Mouse (Mus musculus) ES-Bruce4 (cell line): ENCODE results near the gene Cadps. TPM values are rescaled to one million over a fixed set of nuclear protein-coding genes. Genes with fewer than 3 reads are reported as not detected.

ENCODE experiments used
- H3K27ac ChIP-seq: 2 replicates; pipeline ENCODE4 v1.5.1; 2012; ENCODE audit warnings: low read length, inconsistent platforms; ENCODE audit not compliant: insufficient read depth
- H3K27me3 ChIP-seq: 2 replicates; pipeline ENCODE4 v1.6.1; 2012; ENCODE audit warnings: mild to moderate bottlenecking, low read length, inconsistent platforms; ENCODE audit not compliant: control insufficient read depth, poor library complexity, insufficient read depth, severe bottlenecking
- H3K36me3 ChIP-seq: 2 replicates; pipeline ENCODE4 v1.6.1; 2012; ENCODE audit warnings: inconsistent platforms, mild to moderate bottlenecking, low read length, moderate library complexity; ENCODE audit not compliant: control insufficient read depth, poor library complexity, insufficient read depth, severe bottlenecking
- H3K4me1 ChIP-seq: one replicate; pipeline ENCODE4 v1.8.1; 2011; ENCODE audit warnings: low read length; ENCODE audit not compliant: control insufficient read depth, insufficient read depth
- H3K4me3 ChIP-seq: 2 replicates; pipeline ENCODE4 v1.5.1; 2011; ENCODE audit warnings: low read depth, mild to moderate bottlenecking, low read length
- H3K9ac ChIP-seq: 2 replicates; pipeline ENCODE4 v1.6.1; 2012; ENCODE audit warnings: low read depth, mild to moderate bottlenecking, inconsistent platforms; ENCODE audit not compliant: poor library complexity, severe bottlenecking
- H3K9me3 ChIP-seq: replicated peaks from 2 replicates; pipeline ENCODE4 v1.6.1; 2012; ENCODE audit warnings: mild to moderate bottlenecking, low read length, inconsistent platforms; ENCODE audit not compliant: control insufficient read depth, poor library complexity, insufficient read depth, severe bottlenecking
- CTCF ChIP-seq: IDR thresholded peaks from one replicate; pipeline ENCODE4 v1.8.1; 2011; ENCODE audit warnings: low read depth, low read length
- EP300 ChIP-seq: IDR thresholded peaks from 2 replicates; pipeline ENCODE4 v1.6.1; 2011; ENCODE audit warnings: low read depth, low read length; ENCODE audit not compliant: insufficient read depth
- POLR2A ChIP-seq: IDR thresholded peaks from one replicate; pipeline ENCODE4 v1.8.1; 2011; ENCODE audit warnings: low read length; ENCODE audit not compliant: insufficient read depth
- polyA plus RNA-seq: library from polyadenylated mRNA; stranded (reverse); fragments of >200 nt; gene quantifications from 2 replicates; pipeline ENCODE4 v1.2.4, GENCODE M21; 2011; ENCODE audit warnings: low read depth; ENCODE audit not compliant: missing spikeins, insufficient read depth, insufficient read length

Cadps gene
- polyA plus RNA-seq, 1 experiment, result 1.3 TPM

GRCm38 (mm10) chr14:12388806-12389436, 434.0 kb downstream of the Cadps start:
- Histone ChIP-seq H3K27me3 (peaks cover 4% of the 10 kb centered on the region), H3K9me3 (no peaks in the 10 kb centered on the region), H3K4me1 (peaks cover 1% of the 10 kb centered on the region), H3K4me3 (no peak overlapping the region), H3K9ac (no peak overlapping the region), H3K27ac (no peak overlapping the region), H3K36me3 (no peaks in the 10 kb centered on the region)
- no peak for TF ChIP-seq CTCF
- 0 out of 2 replicates have a peak, but pooled peaks have one; percentile 55 for TF ChIP-seq EP300

GRCm38 (mm10) chr14:12388192-12388795, 434.6 kb downstream of the Cadps start:
- peaks cover 4% of the 10 kb centered on the region for H3K27me3 ChIP-seq
- H3K36me3 ChIP-seq, result no peaks in the 10 kb centered on the region
- no peaks in the 10 kb centered on the region for H3K9me3 ChIP-seq
- no peak overlapping the region for H3K4me3 ChIP-seq
- H3K9ac ChIP-seq, result no peak overlapping the region
- TF ChIP-seq POLR2A (no peak), CTCF (no peak), EP300 (no peak)
- H3K4me1 ChIP-seq, result peaks cover 1% of the 10 kb centered on the region
- no peak overlapping the region for H3K27ac ChIP-seq

- no peaks in the 10 kb centered on the region for H3K36me3 ChIP-seq
- no peak overlapping the region for H3K27ac ChIP-seq
- no peaks in the 10 kb centered on the region for H3K9me3 ChIP-seq
- peaks cover 1% of the 10 kb centered on the region for H3K4me1 ChIP-seq
- TF ChIP-seq EP300 (no peak), CTCF (no peak), POLR2A (no peak)
- H3K27me3 ChIP-seq, result peaks cover 4% of the 10 kb centered on the region
- no peak overlapping the region for H3K4me3 ChIP-seq
- H3K9ac ChIP-seq, result no peak overlapping the region
Observed at GRCm38 (mm10) chr14:12387176-12387575, 435.7 kb downstream of the Cadps start.

GRCm38 (mm10) chr14:12377883-12378282, 445.0 kb downstream of the Cadps start:
- Histone ChIP-seq H3K4me3 (peak overlapping the region; percentile 29; the same call in 1 of the 2 replicates), H3K36me3 (no peaks in the 10 kb centered on the region), H3K9ac (no peak overlapping the region), H3K4me1 (no peaks in the 10 kb centered on the region), H3K9me3 (no peaks in the 10 kb centered on the region), H3K27me3 (peaks cover 2% of the 10 kb centered on the region; the same call in 1 of the 2 replicates), H3K27ac (no peak overlapping the region)
- no peak for TF ChIP-seq EP300
- TF ChIP-seq POLR2A, result no peak
- no peak for TF ChIP-seq CTCF

- Histone ChIP-seq H3K27me3 (peaks cover 2% of the 10 kb centered on the region; the same call in 1 of the 2 replicates), H3K36me3 (no peaks in the 10 kb centered on the region)
Observed at GRCm38 (mm10) chr14:12377289-12377688, 445.6 kb downstream of the Cadps start.

GRCm38 (mm10) chr14:12375451-12375850, 447.4 kb downstream of the Cadps start:
- H3K27me3 ChIP-seq, result peaks cover 2% of the 10 kb centered on the region; the same call in 1 of the 2 replicates
- TF ChIP-seq EP300 (no peak), POLR2A (no peak)
- no peaks in the 10 kb centered on the region for H3K36me3 ChIP-seq
- H3K4me3 ChIP-seq, result no peak overlapping the region
- H3K9me3 ChIP-seq, result no peaks in the 10 kb centered on the region
- no peak overlapping the region for H3K27ac ChIP-seq
- H3K4me1 ChIP-seq, result no peaks in the 10 kb centered on the region
- no peak overlapping the region for H3K9ac ChIP-seq

More at GRCm38 (mm10) chr14:12377289-12377688, 445.6 kb downstream of the Cadps start:
- H3K9ac ChIP-seq, result no peak overlapping the region
- no peak overlapping the region for H3K27ac ChIP-seq
- no peak overlapping the region for H3K4me3 ChIP-seq
- H3K9me3 ChIP-seq, result no peaks in the 10 kb centered on the region
- H3K4me1 ChIP-seq, result no peaks in the 10 kb centered on the region
- TF ChIP-seq CTCF (no peak), POLR2A (no peak), EP300 (no peak)
